Comparison of ENCODE assay signal across 9 mouse cellular contexts in genomic region chr19:40487561-40487960, GRCm38 (mm10). TPM values are rescaled to one million over a fixed set of nuclear protein-coding genes. Genes with fewer than 3 reads are reported as not detected.
A peak's percentile ranks its signal among the peaks of the same experiment; 100 is the strongest.
DNase-seq lines count a peak whose midpoint lies in the region; ATAC-seq and TF ChIP-seq lines count a peak whose summit lies in the region.
"Had no signal": no experiment of that assay in that cellular context is flagged by ENCODE, and none has a peak within 500 bp of the region (broad histone marks: within the 10 kb centered on the region; RNA-seq: fewer than 3 reads in every experiment).

No protein-coding gene starts in this region.

- H3K4me3 ChIP-seq in gastrocnemius, adult 2 months, result peak overlapping the region; percentile 33
- H3K4me3 ChIP-seq in intestine, postnatal 0 days (ENCODE audit: low read depth, low read length), result no peak overlapping the region
- H3K4me3 ChIP-seq in midbrain, embryonic 15.5 days, result no peak overlapping the region

- H3K9me3 ChIP-seq in intestine, postnatal 0 days (ENCODE audit: control insufficient read depth), result no peaks in the 10 kb centered on the region
- no peaks in the 10 kb centered on the region for H3K9me3 ChIP-seq in midbrain, embryonic 15.5 days

- no peak for ATAC-seq in intestine, postnatal 0 days
- peak; percentile 25; the same call in 1 of the 2 replicates for ATAC-seq in midbrain, embryonic 15.5 days (replicated peaks)
- ATAC-seq in inflammation-experienced regulatory T-cells, adult 6 months, result no peak

- H3K4me2 ChIP-seq in intestine, postnatal 0 days (replicated peaks; ENCODE audit: low read depth), result no peak overlapping the region; the same call in 1 of the 2 replicates
- no peak overlapping the region for H3K4me2 ChIP-seq in midbrain, embryonic 15.5 days

- H3K27ac ChIP-seq in gastrocnemius, adult 2 months, result peak overlapping the region; percentile 57
- H3K27ac ChIP-seq in intestine, postnatal 0 days (ENCODE audit: low read depth, low read length), result peak overlapping the region; percentile 50; the same call in 1 of the 2 replicates
- no peak overlapping the region for H3K27ac ChIP-seq in midbrain, embryonic 15.5 days
- H3K27ac ChIP-seq: macrophage had no signal

- intact Hi-C loops in gastrocnemius, adult 2 months (cut with DNase I), result no loop called here
- intact Hi-C loops in gastrocnemius, postnatal 36 days (cut with DNase I), result no loop called here

- no peak overlapping the region for H3K9ac ChIP-seq in intestine, postnatal 0 days (ENCODE audit: low read depth, low read length)
- no peak overlapping the region for H3K9ac ChIP-seq in midbrain, embryonic 15.5 days

- peak; percentile 72 for DNase-seq in gastrocnemius, adult 2 months
- DNase-seq in gastrocnemius, postnatal 36 days, result no peak
- peak; percentile 98 for DNase-seq in adipocyte (ENCODE audit: low spot score)
- DNase-seq in gastrocnemius, postnatal 10 days, result peak; percentile 51
- no peak for DNase-seq in frontal cortex, postnatal 14 days (ENCODE audit: low spot score in 2 of 2)

- H3K4me1 ChIP-seq in intestine, postnatal 0 days (replicated peaks; ENCODE audit: control insufficient read depth, insufficient read depth, low read length), result peaks cover 26% of the 10 kb centered on the region
- peaks cover 43% of the 10 kb centered on the region for H3K4me1 ChIP-seq in midbrain, embryonic 15.5 days

- H3K27me3 ChIP-seq in intestine, postnatal 0 days (replicated peaks; ENCODE audit: control insufficient read depth, insufficient read depth, low read length), result no peaks in the 10 kb centered on the region
- H3K27me3 ChIP-seq in midbrain, embryonic 15.5 days (replicated peaks), result no peaks in the 10 kb centered on the region

- WGBS in intestine, postnatal 0 days, result 23% methylated on average over 11 of the region's 11 CpGs
- WGBS in midbrain, embryonic 15.5 days, result 57% methylated on average over 11 of the region's 11 CpGs

- peaks cover 6% of the 10 kb centered on the region; the same call in 1 of the 2 replicates for H3K36me3 ChIP-seq in intestine, postnatal 0 days (ENCODE audit: control insufficient read depth, insufficient read depth)
- H3K36me3 ChIP-seq in midbrain, embryonic 15.5 days (replicated peaks), result no peaks in the 10 kb centered on the region

- no peak for TF ChIP-seq CTCF in gastrocnemius, adult 2 months (IDR thresholded peaks at IDR 0.05)
- no peak for TF ChIP-seq CTCF in intestine, postnatal 0 days (IDR thresholded peaks at IDR 0.05; ENCODE audit: low read depth)

RNA-seq across cellular contexts. Expression of gene Sorbs1, which starts 26.0 kb away (rescaled TPM):
- total RNA-seq in gastrocnemius, adult 2 months (2021), result 100 to 1,000 TPM; 158 to 227 TPM
- total RNA-seq in gastrocnemius, postnatal 36 days (2021), result 100 to 1,000 TPM; 131 to 189 TPM
- total RNA-seq in gastrocnemius, postnatal 10 days (2021), result 10 to 100 TPM; 57.9 to 70.9 TPM
- polyA plus RNA-seq in intestine, postnatal 0 days (2015; fragmentation: Nextera tagmentation; extraction: Ambion mirVana), result 73.8 and 86.2 TPM in 2 replicates
- 93.9 and 94.3 TPM in 2 replicates for polyA plus RNA-seq in midbrain, embryonic 15.5 days (2015; fragmentation: Nextera tagmentation; extraction: Ambion mirVana)
- 10 to 100 TPM; 12.3 to 23.7 (median 19.6) TPM for polyA plus RNA-seq in inflammation-experienced regulatory T-cells, adult 6 months (2017; shearing (Covaris generic))

Comparison
In these comparisons a context has a peak if more than half of its experiments do, and no peak if none do; other contexts are left out.
1. DNase-seq: peak in gastrocnemius, adult 2 months (single experiment), adipocyte (single experiment) and gastrocnemius, postnatal 10 days (single experiment); none in gastrocnemius, postnatal 36 days (0 of 2) and frontal cortex, postnatal 14 days (0 of 2).